Mouse (Mus musculus) thymus, adult 18-20 months (tissue): Measurements from ENCODE around the gene Tbp.
"Not testable (repeated sequence)": the region's sequence is repeated elsewhere in the genome, so short reads cannot be mapped to it uniquely, and the experiment has no call there.

Source experiments
- DNase-seq, 2 experiments: peaks; one replicate each; pipeline ENCODE4 v3.0.0; 2022; ENCODE audit warnings: mixed read lengths in 2 of 2

Gene Tbp

DNA sequence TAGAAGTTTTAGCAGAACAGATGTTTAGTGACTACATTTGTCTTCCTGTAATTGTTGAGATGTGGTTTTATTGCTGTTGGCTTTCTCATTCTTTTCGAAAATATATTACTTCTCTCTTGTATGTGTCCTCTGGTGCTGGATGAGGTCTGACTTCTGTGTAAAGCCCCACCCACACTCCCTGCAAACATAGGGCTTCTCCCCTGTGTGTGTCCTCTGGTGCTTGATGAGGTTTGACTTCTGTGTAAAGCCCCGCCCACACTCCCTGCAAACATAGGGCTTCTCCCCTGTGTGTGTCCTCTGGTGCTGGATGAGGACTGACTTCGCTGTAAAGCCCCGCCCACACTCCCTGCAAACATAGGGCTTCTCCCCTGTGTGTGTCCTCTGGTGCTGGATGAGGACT, 44.2 kb downstream of the Tbp start:
- not testable (repeated sequence) for DNase-seq

DNA sequence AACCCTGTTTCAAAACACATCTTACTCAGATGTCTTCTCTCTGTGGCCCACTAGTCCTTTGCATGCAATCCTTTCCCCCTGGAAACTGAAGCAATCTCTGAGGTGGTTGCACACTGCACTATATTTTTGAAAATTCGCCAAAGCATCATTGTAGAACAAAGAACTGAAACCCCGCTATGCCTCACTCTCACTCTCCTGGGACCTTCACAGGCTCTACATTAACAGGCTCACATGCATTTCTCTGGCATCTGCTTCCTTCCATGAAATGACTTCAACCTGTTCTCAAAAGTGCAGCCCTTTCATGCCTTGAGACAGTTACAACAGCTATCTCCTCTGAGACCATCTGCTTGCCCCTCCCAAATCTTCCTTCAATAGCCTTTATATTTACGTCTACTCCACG, 46.8 kb downstream of the Tbp start:
- no peak for DNase-seq

DNA sequence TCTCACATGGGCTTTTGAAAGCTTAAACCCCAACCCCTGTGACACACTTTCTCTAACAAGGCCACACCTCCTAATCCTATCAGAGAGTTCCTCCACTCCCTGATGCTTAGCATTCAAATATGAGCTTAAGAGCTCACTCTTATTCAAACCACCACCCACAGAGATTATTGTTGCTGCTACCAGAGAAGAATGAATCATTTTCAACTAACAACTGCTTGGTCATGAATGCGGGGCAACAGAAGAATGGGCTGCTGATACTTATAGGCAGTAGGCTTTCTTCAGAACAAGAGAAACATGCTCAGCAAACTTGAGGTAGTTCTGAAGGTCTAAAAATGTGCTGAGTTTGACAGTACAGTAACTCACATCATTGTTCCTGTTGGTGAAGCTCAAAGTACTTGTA, 50.0 kb downstream of the Tbp start:
- no peak for DNase-seq

DNA sequence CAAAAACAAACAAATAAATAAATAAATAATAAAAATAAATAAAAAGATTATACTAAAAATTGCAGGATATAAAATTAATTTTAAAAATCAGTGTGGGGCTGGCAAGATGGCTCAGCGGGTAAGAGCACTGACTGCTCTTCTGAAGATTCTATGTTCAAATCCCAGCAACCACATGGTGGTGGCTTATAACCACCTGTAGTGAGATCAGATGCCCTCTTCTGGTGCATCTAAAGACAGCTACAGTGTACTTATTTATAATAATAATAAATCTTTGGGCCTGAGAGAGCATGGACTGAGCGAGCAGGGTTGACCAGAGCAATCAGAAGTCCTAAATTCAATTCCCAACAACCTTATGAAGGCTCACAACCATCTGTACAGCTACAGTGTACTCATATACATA, 60.3 kb downstream of the Tbp start:
- DNase-seq = no peak

DNA sequence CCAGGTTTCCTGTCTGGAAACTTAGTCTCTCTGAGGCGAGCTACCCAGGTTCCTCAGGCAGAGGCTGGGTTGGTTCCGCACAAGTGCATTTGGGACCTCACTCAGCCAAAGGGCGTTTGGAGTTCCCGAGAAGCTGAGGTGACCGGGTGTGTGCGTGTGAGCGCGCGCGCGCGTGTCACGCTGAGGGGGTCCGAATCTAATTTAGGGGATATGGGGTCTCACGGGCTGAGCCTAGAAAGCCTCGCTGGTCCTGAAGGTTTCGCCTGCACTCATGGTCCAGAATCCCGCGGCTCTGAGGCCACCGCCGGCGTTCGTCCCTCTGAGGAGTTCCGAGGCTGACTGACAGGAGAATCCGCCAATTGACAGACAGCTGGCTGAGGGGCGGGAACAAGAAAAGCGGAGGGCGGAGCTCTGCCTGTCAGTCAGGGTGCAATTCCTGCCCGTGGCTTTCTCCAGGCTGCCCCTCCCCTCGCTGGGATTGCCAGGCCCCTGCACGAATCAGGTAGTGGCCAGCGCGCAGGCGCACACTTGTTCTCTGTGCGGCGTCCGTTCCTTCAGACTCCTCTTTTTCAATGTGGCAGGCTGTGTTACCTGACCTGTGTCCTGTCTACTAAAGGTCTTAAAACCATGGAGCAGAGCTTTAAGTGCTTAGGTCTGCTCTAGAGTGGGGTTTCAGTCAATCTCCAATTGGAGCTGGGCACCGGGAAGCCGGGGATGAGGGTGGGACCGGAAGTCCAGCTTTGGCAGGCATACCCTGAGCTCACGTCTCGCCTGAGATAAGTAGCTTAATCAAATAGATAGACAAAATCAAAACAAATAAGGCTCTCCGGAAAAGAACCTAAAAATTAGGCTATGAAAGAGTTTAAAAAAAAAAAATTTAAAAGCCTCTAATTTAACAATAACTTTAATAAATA, 64.6 kb downstream of the Tbp start, which contains the start of gene Prdm9:
TSS of gene Prdm9 (minus strand) at position 341 of the 914 bp plus-strand sequence.
- peak; percentile 98 for DNase-seq

DNA sequence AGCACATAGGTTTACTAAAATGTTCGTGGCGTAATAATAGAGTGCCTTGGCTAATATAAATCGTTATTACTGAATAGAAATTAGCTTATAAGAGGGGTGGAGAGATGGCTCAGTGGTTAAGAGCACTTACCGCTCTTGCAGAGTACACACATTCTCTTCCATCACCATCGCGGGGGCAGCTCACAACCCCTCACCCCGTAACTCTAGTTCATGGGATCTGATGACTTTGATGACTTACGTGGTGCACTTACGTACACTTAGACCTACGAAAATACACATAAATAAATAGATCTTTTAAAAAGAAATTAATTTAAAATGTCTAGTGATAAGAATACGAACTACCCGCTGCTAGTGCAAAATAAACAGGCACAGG, 65.2 kb downstream of the Tbp start:
- DNase-seq = no peak

DNA sequence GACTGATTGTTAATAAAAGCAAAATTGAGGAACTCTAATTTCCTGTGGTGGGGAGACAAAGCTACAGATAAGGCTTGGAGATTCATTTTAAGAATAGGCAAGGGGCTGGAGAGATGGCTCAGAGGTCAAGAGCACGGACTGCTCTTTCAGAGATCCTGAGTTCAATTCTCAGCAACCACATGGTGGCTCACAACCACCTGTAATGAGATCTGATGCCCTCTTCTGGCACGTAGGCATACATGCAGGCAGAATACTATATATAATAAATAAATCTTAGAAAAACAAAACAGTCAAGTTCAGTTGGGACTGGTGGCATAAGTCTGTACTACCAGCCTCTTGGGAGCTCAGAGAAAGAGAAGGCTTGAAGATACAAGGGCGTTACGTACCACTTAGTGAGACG, 67.2 kb downstream of the Tbp start:
- DNase-seq = no peak

DNA sequence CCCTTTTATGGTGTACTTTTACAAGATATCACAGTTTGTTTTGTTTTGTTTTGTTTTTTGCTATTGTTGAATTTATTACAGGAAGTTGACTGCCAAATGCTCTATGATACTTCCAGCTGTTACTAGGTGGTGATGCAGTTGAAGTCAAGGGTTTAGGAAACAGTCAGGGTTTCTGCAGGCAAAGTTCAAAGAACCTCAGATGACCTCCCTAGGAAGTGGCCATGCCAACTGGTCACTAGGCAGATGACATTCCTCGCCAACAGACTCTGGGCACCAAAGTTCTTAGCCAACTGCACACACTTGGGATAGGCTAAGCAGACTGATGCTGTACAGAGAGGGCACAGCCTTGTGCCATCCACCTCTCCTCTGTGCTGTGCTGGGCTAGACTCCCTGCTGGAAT, 75.4 kb downstream of the Tbp start:
- no peak for DNase-seq

DNA sequence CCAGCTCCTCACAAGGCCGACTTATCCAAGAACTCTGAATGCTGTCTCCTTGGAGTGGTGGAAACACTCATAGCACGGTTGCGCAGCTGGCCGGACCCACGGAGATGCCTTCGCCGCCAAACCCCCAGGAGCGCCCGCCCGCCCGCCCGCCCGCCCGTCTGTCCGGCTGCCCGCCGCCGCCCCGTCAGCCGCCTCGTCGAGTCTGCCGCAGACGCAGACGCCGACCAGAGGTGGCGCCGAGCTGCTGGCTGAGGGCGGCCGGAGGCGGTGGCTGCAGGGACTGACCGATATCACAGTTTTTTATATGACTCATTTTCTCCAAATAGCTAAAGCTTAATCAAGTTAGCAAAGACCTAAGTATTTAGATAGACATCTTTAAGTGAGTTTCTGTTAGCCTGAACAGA, 77.6 kb downstream of the Tbp start:
- no peak for DNase-seq
